Mouse (Mus musculus): ENCODE results near the gene Fate1.
"Not testable (repeated sequence)": the region's sequence is repeated elsewhere in the genome, so short reads cannot be mapped to it uniquely, and the experiment has no call there.

Gene Fate1

GRCm38 (mm10) chrX:71972686-71973085, at the start of gene Fate1:
Gene Fate1 (plus strand): TSS chrX:71972986.
- no peak for DNase-seq (ENCODE audit: low read depth, low spot score)

- no peak for DNase-seq (ENCODE audit: low read depth, low spot score)
Measured at GRCm38 (mm10) chrX:71946631-71947030, 26.2 kb upstream of the Fate1 start.

- DNase-seq (ENCODE audit: low read depth, low spot score): no peak
Measured at GRCm38 (mm10) chrX:71958366-71958765, 14.4 kb upstream of the Fate1 start.

- no peak for DNase-seq (ENCODE audit: low read depth, low spot score)
Measured at GRCm38 (mm10) chrX:71962073-71963051, 10.4 kb upstream of the Fate1 start, which contains the start of gene Prrg3. Gene Prrg3 (plus strand): TSS chrX:71962624.

GRCm38 (mm10) chrX:71963275-71963912, 9.4 kb upstream of the Fate1 start:
- DNase-seq (ENCODE audit: low read depth, low spot score): no peak

GRCm38 (mm10) chrX:71968216-71968615, 4.6 kb upstream of the Fate1 start:
- no peak for DNase-seq (ENCODE audit: low read depth, low spot score)

- DNase-seq (ENCODE audit: low read depth, low spot score): no peak
Measured at GRCm38 (mm10) chrX:71968816-71969215, 4.0 kb upstream of the Fate1 start.

GRCm38 (mm10) chrX:71971325-71971724, 1.5 kb upstream of the Fate1 start:
- no peak for DNase-seq (ENCODE audit: low read depth, low spot score)

- not testable (repeated sequence) for DNase-seq (ENCODE audit: low read depth, low spot score)
Measured at GRCm38 (mm10) chrX:71977681-71978080, 4.9 kb downstream of the Fate1 start.

GRCm38 (mm10) chrX:71980443-71980842, 7.7 kb downstream of the Fate1 start:
- DNase-seq (ENCODE audit: low read depth, low spot score): no peak

- no peak for DNase-seq (ENCODE audit: low read depth, low spot score)
Measured at GRCm38 (mm10) chrX:71981322-71981721, 8.5 kb downstream of the Fate1 start.

GRCm38 (mm10) chrX:71983205-71983604, 10.4 kb downstream of the Fate1 start:
- no peak for DNase-seq (ENCODE audit: low read depth, low spot score)

- DNase-seq (ENCODE audit: low read depth, low spot score): no peak
Measured at GRCm38 (mm10) chrX:71983775-71984174, 11.0 kb downstream of the Fate1 start.

- DNase-seq (ENCODE audit: low read depth, low spot score): no peak
Measured at GRCm38 (mm10) chrX:71991549-71991948, 18.8 kb downstream of the Fate1 start, which contains the start of gene Cnga2. Gene Cnga2 (plus strand): TSS chrX:71991849.

- no peak for DNase-seq (ENCODE audit: low read depth, low spot score)
Measured at GRCm38 (mm10) chrX:71995972-71996371, 23.2 kb downstream of the Fate1 start.

- DNase-seq (ENCODE audit: low read depth, low spot score): no peak
Measured at GRCm38 (mm10) chrX:72009930-72010329, 37.1 kb downstream of the Fate1 start.

- no peak for DNase-seq (ENCODE audit: low read depth, low spot score)
Measured at GRCm38 (mm10) chrX:72012236-72012635, 39.5 kb downstream of the Fate1 start.

GRCm38 (mm10) chrX:72012804-72013203, 40.0 kb downstream of the Fate1 start:
- no peak for DNase-seq (ENCODE audit: low read depth, low spot score)

- DNase-seq (ENCODE audit: low read depth, low spot score): no peak
Measured at GRCm38 (mm10) chrX:72022241-72022640, 49.5 kb downstream of the Fate1 start.

GRCm38 (mm10) chrX:72022750-72023398, 50.1 kb downstream of the Fate1 start:
- DNase-seq (ENCODE audit: low read depth, low spot score): no peak

GRCm38 (mm10) chrX:72023542-72023941, 50.8 kb downstream of the Fate1 start:
- DNase-seq (ENCODE audit: low read depth, low spot score): no peak

Data from brain, embryonic 18.5 days (tissue).